Comparison of ENCODE assay signal across 8 mouse cellular contexts in genomic region chr5:63968443-63969415, GRCm38 (mm10). TPM values are rescaled to one million over a fixed set of nuclear protein-coding genes. Genes with fewer than 3 reads are reported as not detected.
DNase-seq lines count a peak whose midpoint lies in the region; ATAC-seq lines count a peak whose summit lies in the region.

TSS of gene Rell1 (minus strand) at chr5:63968897.

- DNase-seq in Muller cell, postnatal 12 days (ENCODE audit: inconsistent ontology term), result peak; percentile 99
- DNase-seq in cerebellum, adult 9-11 months, result peak; percentile 97
- peak; percentile 83 to 92 for DNase-seq in frontal cortex, adult 2 months (ENCODE audit: extremely low spot score in 1 of 2, low spot score in 1 of 2)
- peak; percentile 97 for DNase-seq in hindbrain, embryonic 11.5 days (ENCODE audit: low spot score)
- DNase-seq in layer of hippocampus, postnatal 10 days (ENCODE audit: low spot score in 2 of 2), result peak; percentile 96 to 97
- DNase-seq in lung, postnatal 10 days, result peak; percentile 99
- DNase-seq in ovary, postnatal 36 days (ENCODE audit: low spot score), result peak; percentile 100
- peak; percentile 99 for DNase-seq in thymus, postnatal 25 days

- peak within 1 kb of the TSS; percentile 45 for H3K27ac ChIP-seq in hindbrain, embryonic 11.5 days (ENCODE audit: low read depth, low read length)

- 2% methylated on average over 64 of the region's 85 CpGs for WGBS in hindbrain, embryonic 11.5 days

- H3K9ac ChIP-seq in hindbrain, embryonic 11.5 days (ENCODE audit: low read depth, low read length), result peak within 1 kb of the TSS; percentile 67

- H3K36me3 ChIP-seq in hindbrain, embryonic 11.5 days (ENCODE audit: control insufficient read depth, insufficient read depth, low read length), result no peaks in the 10 kb centered on the region

- peak within 1 kb of the TSS; percentile 66 for H3K4me3 ChIP-seq in hindbrain, embryonic 11.5 days (ENCODE audit: low read depth, low read length)

- peak within 1 kb of the TSS; percentile 69 for H3K4me2 ChIP-seq in hindbrain, embryonic 11.5 days (replicated peaks; ENCODE audit: low read depth, low read length)

- no peaks in the 10 kb centered on the region for H3K27me3 ChIP-seq in hindbrain, embryonic 11.5 days (ENCODE audit: control insufficient read depth, insufficient read depth, low read length)

- H3K4me1 ChIP-seq in hindbrain, embryonic 11.5 days (replicated peaks; ENCODE audit: control insufficient read depth, insufficient read depth, low read length), result no peaks in the 10 kb centered on the region; the same call in none of the 2 replicates

- no peaks in the 10 kb centered on the region for H3K9me3 ChIP-seq in hindbrain, embryonic 11.5 days (ENCODE audit: control insufficient read depth, low read length)

- peak; percentile 98 for ATAC-seq in hindbrain, embryonic 11.5 days (ENCODE audit: low FRiP score)

RNA-seq across cellular contexts. Expression of gene Rell1, which starts in this region (rescaled TPM):
- polyA plus RNA-seq in frontal cortex, adult 2 months (2012; rRNA removed), result 9.2 and 9.9 TPM in 2 replicates
- polyA plus RNA-seq in hindbrain, embryonic 11.5 days (2014; fragmentation: Nextera tagmentation; extraction: Ambion mirVana), result 10.2 and 10.8 TPM in 2 replicates
- total RNA-seq in layer of hippocampus, postnatal 10 days (2021), result 10 to 100 TPM; 15.2 to 16.6 TPM

Comparison
In these comparisons a context has a peak if more than half of its experiments do, and no peak if none do; other contexts are left out.
1. Peak in every context shown above with its lines: DNase-seq, ATAC-seq, H3K4me3 ChIP-seq and H3K27ac ChIP-seq.